Mouse (Mus musculus) Muller cell, postnatal 12 days (primary cell): ENCODE measurements around the gene Olfr859.
"Not testable (repeated sequence)": the region's sequence is repeated elsewhere in the genome, so short reads cannot be mapped to it uniquely, and the experiment has no call there.

ENCODE experiments used
- DNase-seq: peaks from one replicate; pipeline ENCODE4 v3.0.0-alpha.2; 2015; ENCODE audit errors: inconsistent ontology term

The Olfr859 gene

DNA sequence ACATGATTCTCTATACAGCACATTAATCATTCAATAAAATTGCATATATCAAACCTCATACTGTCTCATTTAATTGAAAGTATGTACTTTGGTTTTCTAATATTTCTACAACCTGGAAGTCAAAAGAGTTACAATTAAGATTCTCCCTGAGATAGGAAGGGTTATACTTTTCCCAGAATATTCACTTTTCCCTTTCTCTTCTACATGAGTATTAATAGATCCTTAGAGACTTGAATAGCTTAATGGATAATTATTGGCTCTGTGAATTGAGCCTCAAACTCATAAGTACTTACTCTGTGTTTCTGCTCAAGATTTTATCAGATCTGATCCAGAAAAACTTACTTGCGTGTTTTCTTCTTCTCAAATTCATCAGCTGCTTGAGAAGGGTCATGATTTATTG lies at the start of gene Olfr859:
Gene Olfr859 (plus strand): TSS at position 301 of the 400 bp plus-strand sequence.
- not testable (repeated sequence) for DNase-seq

DNA sequence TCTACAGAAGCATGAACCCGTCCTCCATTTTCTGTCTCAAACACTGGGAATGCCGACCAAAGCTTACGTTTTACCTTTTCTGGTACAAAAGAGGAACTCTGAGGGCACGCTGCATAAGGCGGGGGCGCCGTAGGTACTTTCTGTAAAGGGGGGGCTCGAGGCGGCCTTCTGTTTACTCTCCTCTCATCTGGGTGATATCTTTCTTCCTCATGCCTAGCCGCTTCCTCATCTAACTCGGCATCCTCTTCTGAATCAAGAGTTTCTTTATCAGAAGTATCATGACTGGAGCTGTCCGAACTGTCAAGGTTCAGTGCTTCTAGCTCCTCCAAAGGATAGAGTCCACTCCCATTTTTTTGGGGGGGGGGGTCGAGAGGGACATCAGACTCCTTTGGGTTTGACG lies 35.6 kb upstream of the Olfr859 start:
- no peak for DNase-seq

GRCm38 (mm10) chr9:19769701-19770100 lies 35.0 kb upstream of the Olfr859 start:
- no peak for DNase-seq

- DNase-seq = no peak
Observed at GRCm38 (mm10) chr9:19779983-19780382, 24.7 kb upstream of the Olfr859 start, which contains the start of gene Olfr58. Gene Olfr58, plus strand, starts transcription at chr9:19780283.

- DNase-seq = no peak
Observed at GRCm38 (mm10) chr9:19803000-19803399, 1.7 kb upstream of the Olfr859 start.

- DNase-seq = no peak
Observed at GRCm38 (mm10) chr9:19849647-19850046, 44.9 kb downstream of the Olfr859 start, which contains the start of gene Olfr860. Gene Olfr860, minus strand, starts transcription at chr9:19849747.
